Mouse (Mus musculus) embryo, embryonic 11.5 days (tissue): ENCODE measurements around the gene Hcn3.

Experiments
- DNase-seq: peaks from one replicate; pipeline ENCODE4 v3.0.0-alpha.2; 2012; ENCODE audit warnings: low read depth, low spot score

The Hcn3 gene

DNA sequence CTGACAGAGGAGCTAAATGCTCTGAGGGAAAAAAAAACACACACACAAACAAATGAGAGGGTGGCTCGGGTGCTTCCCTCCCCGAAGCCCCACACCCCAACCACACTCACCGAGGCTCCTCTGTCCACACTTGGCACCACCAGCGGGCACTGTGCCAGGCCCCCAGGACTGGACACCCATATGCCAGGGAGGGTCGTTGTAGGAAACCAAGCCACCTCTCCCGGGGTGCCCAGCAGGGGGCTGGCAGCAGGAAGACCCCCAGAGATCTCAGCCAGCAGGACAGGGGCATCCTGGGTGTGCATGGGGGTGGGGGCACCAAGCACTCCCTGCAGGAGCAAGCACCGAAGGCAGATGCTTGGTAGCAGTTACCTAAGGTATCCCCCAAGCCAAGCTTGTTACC, 59.2 kb downstream of the Hcn3 start, which contains the start of gene Gm43738:
Gm43738 (minus strand) TSS at position 289 of the 400 bp plus-strand sequence.
- DNase-seq, result no peak
